Mouse (Mus musculus): ENCODE measurements around the gene Ccdc85a. TPM values are rescaled to one million over a fixed set of nuclear protein-coding genes. Genes with fewer than 3 reads are reported as not detected.

Gene Ccdc85a
- polyA plus RNA-seq, 1 experiment = not detected

DNA sequence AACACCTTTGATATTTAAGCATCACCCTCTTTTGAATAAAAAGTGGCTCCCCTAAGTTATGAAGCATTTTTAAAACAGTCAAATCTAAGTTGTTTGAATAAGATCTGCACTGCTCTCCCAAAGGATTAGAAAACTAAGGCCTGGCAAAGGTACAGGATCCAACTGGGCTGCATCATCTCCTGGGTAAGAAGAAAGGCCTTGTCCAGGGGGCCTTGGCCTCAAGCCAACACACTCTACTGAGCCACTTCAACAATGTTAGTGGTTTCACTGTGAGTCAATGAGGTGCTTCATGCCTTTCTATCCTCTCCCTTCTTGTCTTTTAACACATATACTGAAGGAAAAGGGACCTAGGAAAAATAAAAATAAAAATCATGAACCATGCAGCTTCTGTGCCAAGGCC lies 87.1 kb downstream of the Ccdc85a start:
- H3K4me3 ChIP-seq = no peak overlapping the region
- no peaks in the 10 kb centered on the region for H3K36me3 ChIP-seq (ENCODE audit: control insufficient read depth, insufficient read depth)
- H3K27me3 ChIP-seq (ENCODE audit: control insufficient read depth, insufficient read depth, insufficient read length) = no peaks in the 10 kb centered on the region
- no peak overlapping the region for H3ac ChIP-seq (ENCODE audit: control insufficient read depth, insufficient read length)
- H3K79me2 ChIP-seq (ENCODE audit: control insufficient read depth, insufficient read depth) = no peaks in the 10 kb centered on the region
- H3K4me2 ChIP-seq (ENCODE audit: low read depth) = no peak overlapping the region
- TF ChIP-seq CEBPB (IDR thresholded peaks at IDR 0.05; ENCODE audit: insufficient read depth, poor library complexity, severe bottlenecking) = no peak
- TF ChIP-seq MYOG (IDR thresholded peaks at IDR 0.05; ENCODE audit: control insufficient read depth in 1 of 3, insufficient read depth in 1 of 3, insufficient read length in 2 of 3, low read depth in 2 of 3) = no peak
- no peak for TF ChIP-seq E2F4 (IDR thresholded peaks at IDR 0.05; ENCODE audit: insufficient read depth)
- TF ChIP-seq SRF (IDR thresholded peaks at IDR 0.05; ENCODE audit: control insufficient read depth, insufficient read length, low read depth) = no peak
- TF ChIP-seq REST (IDR thresholded peaks at IDR 0.05; ENCODE audit: insufficient read depth, insufficient read length) = no peak
- no peak for TF ChIP-seq POLR2AphosphoS2 (IDR thresholded peaks at IDR 0.05; ENCODE audit: insufficient read length, low read depth)
- TF ChIP-seq MYOD1 (IDR thresholded peaks at IDR 0.05; ENCODE audit: control insufficient read depth in 1 of 3, insufficient read length in 2 of 3, low read depth in 2 of 3) = no peak
- TF ChIP-seq USF1 (IDR thresholded peaks at IDR 0.05; ENCODE audit: low read depth) = no peak

DNA sequence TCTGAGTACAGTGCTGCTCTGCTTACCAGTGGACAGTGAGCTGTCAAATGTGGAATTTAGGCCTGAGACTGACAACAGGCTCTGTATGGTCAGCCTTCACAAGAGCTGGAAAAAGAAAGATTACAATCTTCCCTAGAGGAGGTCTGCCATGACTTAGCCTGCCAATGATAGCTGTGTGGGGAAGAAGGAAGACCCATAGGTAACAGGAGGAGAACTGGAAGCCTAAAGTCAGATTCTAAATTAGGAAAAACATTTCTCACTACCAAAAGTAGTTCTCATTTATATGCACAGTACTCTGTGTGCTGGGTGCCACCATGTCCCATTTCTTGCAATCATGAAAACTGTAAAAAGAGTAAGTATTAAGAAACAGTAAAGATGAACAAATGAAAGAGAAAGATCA lies 90.8 kb downstream of the Ccdc85a start:
- no peak overlapping the region for H3ac ChIP-seq (ENCODE audit: control insufficient read depth, insufficient read length)
- no peak overlapping the region for H3K4me2 ChIP-seq (ENCODE audit: low read depth)
- TF ChIP-seq MAX (IDR thresholded peaks at IDR 0.05; ENCODE audit: low read depth) (no peak), E2F4 (IDR thresholded peaks at IDR 0.05; ENCODE audit: insufficient read depth) (no peak), MYOG (IDR thresholded peaks at IDR 0.05; ENCODE audit: control insufficient read depth in 1 of 3, insufficient read depth in 1 of 3, insufficient read length in 2 of 3, low read depth in 2 of 3) (no peak), SRF (IDR thresholded peaks at IDR 0.05; ENCODE audit: control insufficient read depth, insufficient read length, low read depth) (no peak), TCF12 (IDR thresholded peaks at IDR 0.05; ENCODE audit: insufficient read depth, poor library complexity, severe bottlenecking) (no peak), CEBPB (IDR thresholded peaks at IDR 0.05; ENCODE audit: insufficient read depth, poor library complexity, severe bottlenecking) (no peak), REST (IDR thresholded peaks at IDR 0.05; ENCODE audit: insufficient read depth, insufficient read length) (no peak), USF1 (IDR thresholded peaks at IDR 0.05; ENCODE audit: low read depth) (no peak), TCF3 (IDR thresholded peaks at IDR 0.05; ENCODE audit: insufficient read length, low read depth) (no peak), POLR2A (IDR thresholded peaks at IDR 0.05; ENCODE audit: insufficient read length, low read depth) (no peak), POLR2AphosphoS2 (IDR thresholded peaks at IDR 0.05; ENCODE audit: insufficient read length, low read depth) (no peak)

DNA sequence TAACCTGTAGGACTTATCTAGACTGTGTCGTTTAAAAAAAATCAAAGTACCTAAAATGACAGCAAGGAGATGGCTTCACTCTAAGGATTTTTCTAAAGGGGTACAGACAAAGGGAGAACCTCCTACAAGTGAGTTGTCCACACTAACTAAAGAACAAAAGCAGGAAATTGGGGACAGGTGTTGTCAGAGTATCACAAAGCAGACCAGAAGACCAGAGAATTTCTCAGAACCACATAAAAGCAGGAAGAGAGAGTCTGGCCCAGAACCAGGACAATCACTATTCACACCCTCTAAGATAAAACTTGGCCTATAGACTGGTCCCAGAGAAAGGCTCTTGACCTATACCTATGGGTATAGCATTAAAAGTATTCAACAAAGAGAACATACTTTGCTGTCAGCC lies 92.8 kb downstream of the Ccdc85a start:
- TF ChIP-seq E2F4 (IDR thresholded peaks at IDR 0.05; ENCODE audit: insufficient read depth) (no peak), MYOG (IDR thresholded peaks at IDR 0.05; ENCODE audit: control insufficient read depth in 1 of 3, insufficient read depth in 1 of 3, insufficient read length in 2 of 3, low read depth in 2 of 3) (no peak), POLR2AphosphoS2 (IDR thresholded peaks at IDR 0.05; ENCODE audit: insufficient read length, low read depth) (no peak), POLR2A (IDR thresholded peaks at IDR 0.05; ENCODE audit: insufficient read length, low read depth) (no peak), USF1 (IDR thresholded peaks at IDR 0.05; ENCODE audit: low read depth) (no peak), TCF12 (IDR thresholded peaks at IDR 0.05; ENCODE audit: insufficient read depth, poor library complexity, severe bottlenecking) (no peak), TCF3 (IDR thresholded peaks at IDR 0.05; ENCODE audit: insufficient read length, low read depth) (no peak), REST (IDR thresholded peaks at IDR 0.05; ENCODE audit: insufficient read depth, insufficient read length) (no peak), MYOD1 (IDR thresholded peaks at IDR 0.05; ENCODE audit: control insufficient read depth in 1 of 3, insufficient read length in 2 of 3, low read depth in 2 of 3) (no peak), SRF (IDR thresholded peaks at IDR 0.05; ENCODE audit: control insufficient read depth, insufficient read length, low read depth) (no peak), CEBPB (IDR thresholded peaks at IDR 0.05; ENCODE audit: insufficient read depth, poor library complexity, severe bottlenecking) (no peak), MAX (IDR thresholded peaks at IDR 0.05; ENCODE audit: low read depth) (no peak)
- Histone ChIP-seq H3K79me2 (ENCODE audit: control insufficient read depth, insufficient read depth) (no peaks in the 10 kb centered on the region), H3K4me3 (no peak overlapping the region), H3ac (ENCODE audit: control insufficient read depth, insufficient read length) (no peak overlapping the region), H3K27me3 (ENCODE audit: control insufficient read depth, insufficient read depth, insufficient read length) (no peaks in the 10 kb centered on the region), H3K4me2 (ENCODE audit: low read depth) (no peak overlapping the region), H3K36me3 (ENCODE audit: control insufficient read depth, insufficient read depth) (no peaks in the 10 kb centered on the region)

More for the DNA sequence above, 90.8 kb downstream of the Ccdc85a start:
- no peak overlapping the region for H3K4me3 ChIP-seq
- no peaks in the 10 kb centered on the region for H3K79me2 ChIP-seq (ENCODE audit: control insufficient read depth, insufficient read depth)
- H3K27me3 ChIP-seq (ENCODE audit: control insufficient read depth, insufficient read depth, insufficient read length) = no peaks in the 10 kb centered on the region
- no peaks in the 10 kb centered on the region for H3K36me3 ChIP-seq (ENCODE audit: control insufficient read depth, insufficient read depth)

DNA sequence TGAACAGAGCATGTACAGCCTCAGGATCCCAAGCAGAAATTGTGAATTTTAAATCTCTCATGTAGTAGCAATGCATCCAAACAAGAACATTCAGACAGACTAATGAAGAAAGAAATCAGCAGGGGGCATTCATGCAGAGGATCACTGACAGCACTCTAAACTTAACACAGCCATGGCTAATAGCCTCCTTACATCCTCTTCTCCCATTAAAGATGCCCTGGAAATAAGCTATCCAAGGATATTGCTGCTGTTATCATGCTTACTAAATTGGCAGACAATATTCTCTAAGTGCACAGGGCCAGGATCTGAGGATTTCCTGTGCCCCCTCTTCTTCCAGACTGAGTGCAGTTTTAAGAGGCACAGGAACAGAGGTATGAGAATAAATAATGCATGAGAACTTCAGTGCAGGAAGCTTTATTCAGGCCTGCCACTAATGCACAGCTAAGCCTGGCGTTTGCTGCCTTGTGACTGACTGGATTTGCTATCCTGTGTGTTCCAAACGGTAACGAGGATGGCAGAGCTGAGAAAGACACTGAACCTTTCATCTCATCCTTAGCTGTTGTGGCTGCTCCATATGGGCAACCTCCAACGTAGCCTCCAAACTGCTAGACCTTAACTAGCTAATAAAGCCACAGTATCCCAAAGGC lies 99.9 kb downstream of the Ccdc85a start:
- Histone ChIP-seq H3K36me3 (ENCODE audit: control insufficient read depth, insufficient read depth) (no peaks in the 10 kb centered on the region), H3ac (ENCODE audit: control insufficient read depth, insufficient read length) (no peak overlapping the region), H3K79me2 (ENCODE audit: control insufficient read depth, insufficient read depth) (no peaks in the 10 kb centered on the region), H3K4me2 (ENCODE audit: low read depth) (no peak overlapping the region), H3K27me3 (ENCODE audit: control insufficient read depth, insufficient read depth, insufficient read length) (no peaks in the 10 kb centered on the region), H3K4me3 (no peak overlapping the region)
- TF ChIP-seq MYOD1 (IDR thresholded peaks at IDR 0.05; ENCODE audit: control insufficient read depth in 1 of 3, insufficient read length in 2 of 3, low read depth in 2 of 3) = no peak
- TF ChIP-seq E2F4 (IDR thresholded peaks at IDR 0.05; ENCODE audit: insufficient read depth) = no peak
- no peak for TF ChIP-seq SRF (IDR thresholded peaks at IDR 0.05; ENCODE audit: control insufficient read depth, insufficient read length, low read depth)
- no peak for TF ChIP-seq MYOG (IDR thresholded peaks at IDR 0.05; ENCODE audit: control insufficient read depth in 1 of 3, insufficient read depth in 1 of 3, insufficient read length in 2 of 3, low read depth in 2 of 3)
- no peak for TF ChIP-seq TCF12 (IDR thresholded peaks at IDR 0.05; ENCODE audit: insufficient read depth, poor library complexity, severe bottlenecking)
- TF ChIP-seq CEBPB (IDR thresholded peaks at IDR 0.05; ENCODE audit: insufficient read depth, poor library complexity, severe bottlenecking) = no peak
- TF ChIP-seq POLR2AphosphoS2 (IDR thresholded peaks at IDR 0.05; ENCODE audit: insufficient read length, low read depth) = no peak
- TF ChIP-seq REST (IDR thresholded peaks at IDR 0.05; ENCODE audit: insufficient read depth, insufficient read length) = no peak
